Mouse (Mus musculus) urinary bladder, postnatal 4 days (tissue): Measurements from ENCODE around the gene Hilpda.

Experiments
- DNase-seq, 2 experiments: peaks; one replicate each; pipeline ENCODE4 v3.0.0; 2021 to 2022; ENCODE audit warnings: low spot score in 2 of 2

The Hilpda gene

GRCm38 (mm10) chr6:29276746-29277145 lies 4.5 kb downstream of the Hilpda start:
- DNase-seq, result no peak

DNA sequence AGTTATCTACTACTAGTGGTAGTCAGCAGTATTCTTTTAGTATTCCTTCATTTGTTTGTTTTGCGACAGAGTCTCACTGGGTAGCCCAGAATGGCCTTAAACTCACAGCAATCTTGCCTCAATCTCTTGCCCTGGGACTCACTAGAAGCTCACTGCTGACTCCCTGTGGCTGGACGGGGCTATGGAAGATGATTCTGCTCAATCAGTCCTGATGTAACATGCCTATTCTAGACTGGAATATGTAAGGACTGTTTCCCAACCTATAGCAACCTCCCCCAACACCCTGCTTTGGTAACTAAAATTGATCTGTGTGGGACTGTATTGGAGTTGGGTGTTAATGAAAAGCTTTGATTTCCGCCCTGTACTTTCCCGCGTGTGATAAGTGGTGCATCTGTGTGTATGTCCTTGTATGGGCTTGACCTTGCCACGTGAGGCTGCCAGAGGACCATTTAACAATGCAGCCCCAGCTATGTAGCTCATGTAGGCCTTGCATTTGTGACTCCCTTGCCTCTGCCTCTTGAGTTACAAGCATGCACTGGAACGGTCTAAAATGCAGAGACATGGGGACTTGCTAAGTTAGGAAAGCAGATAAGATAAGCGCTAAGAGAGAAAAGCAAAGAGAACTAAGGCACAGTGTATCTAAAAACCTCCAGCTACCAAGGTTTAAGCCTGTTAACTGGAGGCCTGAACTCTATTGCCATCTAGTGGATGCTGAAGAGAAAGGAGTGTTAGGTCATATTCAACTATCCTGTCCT lies 6.4 kb downstream of the Hilpda start:
- no peak for DNase-seq

- no peak for DNase-seq
These were observed 7.0 kb downstream of the Hilpda start, which contains the start of gene Fam71f2 for GRCm38 (mm10) chr6:29279293-29279692. TSS of gene Fam71f2 (plus strand) at chr6:29279593.

DNA sequence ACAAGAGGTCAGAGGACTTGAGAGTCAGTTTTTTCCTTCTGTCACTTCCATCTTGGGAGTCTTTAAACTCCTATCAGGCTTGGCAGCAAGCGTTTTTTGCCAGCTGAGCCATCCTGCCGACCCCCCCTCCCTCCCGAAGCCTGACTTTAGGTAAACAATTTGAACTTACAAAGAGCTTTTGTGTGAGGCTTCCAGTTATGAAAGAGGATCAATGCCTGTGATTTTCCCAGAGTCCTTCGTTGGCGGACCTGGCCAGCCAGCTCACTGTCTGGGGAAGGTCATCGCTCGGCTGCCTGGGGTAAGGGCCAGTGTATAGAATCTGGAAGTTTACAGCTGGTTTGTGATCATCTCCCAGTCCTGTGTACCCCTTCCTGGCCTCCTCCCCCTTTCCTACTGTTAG lies 8.4 kb downstream of the Hilpda start:
- DNase-seq, result no peak

GRCm38 (mm10) chr6:29286870-29287269 lies 14.6 kb downstream of the Hilpda start:
- no peak for DNase-seq

- DNase-seq, result no peak
These were observed 15.2 kb downstream of the Hilpda start for GRCm38 (mm10) chr6:29287481-29287880.

DNA sequence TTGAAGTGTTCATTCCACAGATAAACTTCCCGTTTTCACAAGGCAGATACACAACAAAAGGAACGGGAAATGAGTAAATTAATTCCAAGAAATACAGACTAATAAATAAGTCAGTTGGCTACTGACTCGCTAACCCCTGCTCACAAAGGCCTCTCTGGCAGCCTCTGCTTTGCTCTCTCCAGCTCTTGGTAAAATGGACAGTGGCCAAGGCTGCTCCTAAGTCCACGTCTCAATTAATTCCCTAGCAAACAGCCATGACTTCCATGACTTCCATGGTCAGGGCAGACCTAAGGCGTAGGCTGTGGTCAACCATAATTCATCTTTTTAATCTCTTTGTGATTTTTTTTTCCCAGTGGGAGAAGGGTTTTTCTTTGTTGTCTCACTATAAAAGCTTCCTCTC lies 15.7 kb downstream of the Hilpda start:
- no peak for DNase-seq

- DNase-seq, result no peak
These were observed 16.4 kb downstream of the Hilpda start for GRCm38 (mm10) chr6:29288651-29289050.

GRCm38 (mm10) chr6:29299112-29299511 lies 26.8 kb downstream of the Hilpda start:
- DNase-seq, result no peak

GRCm38 (mm10) chr6:29303251-29303650 lies 31.0 kb downstream of the Hilpda start:
- DNase-seq, result no peak

- DNase-seq, result no peak
These were observed 31.4 kb downstream of the Hilpda start for GRCm38 (mm10) chr6:29303726-29304125.

GRCm38 (mm10) chr6:29305462-29305861 lies 33.2 kb downstream of the Hilpda start:
- no peak for DNase-seq

- no peak for DNase-seq
These were observed 36.7 kb downstream of the Hilpda start for GRCm38 (mm10) chr6:29308846-29309605.

GRCm38 (mm10) chr6:29313690-29314202 lies 41.5 kb downstream of the Hilpda start:
- no peak for DNase-seq

DNA sequence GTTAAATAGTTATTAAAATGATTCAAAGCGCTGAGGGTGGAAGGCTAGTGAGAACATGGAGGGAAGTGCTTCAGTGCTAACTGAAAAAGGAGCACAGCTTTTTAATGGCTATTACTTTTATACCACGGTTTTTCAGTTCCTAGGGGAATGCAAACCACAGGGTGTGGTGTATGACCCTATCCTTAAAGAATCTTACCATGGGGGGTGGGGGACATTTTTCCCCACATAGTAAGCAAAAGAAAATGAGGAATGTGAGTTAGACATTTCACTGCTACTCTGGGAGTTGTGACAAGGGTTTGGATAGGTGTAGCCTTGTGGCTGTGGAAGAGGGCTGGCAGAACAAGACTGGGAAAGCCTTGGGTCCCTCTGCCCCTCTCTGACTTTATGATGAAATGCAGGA lies 45.0 kb downstream of the Hilpda start:
- no peak for DNase-seq

DNA sequence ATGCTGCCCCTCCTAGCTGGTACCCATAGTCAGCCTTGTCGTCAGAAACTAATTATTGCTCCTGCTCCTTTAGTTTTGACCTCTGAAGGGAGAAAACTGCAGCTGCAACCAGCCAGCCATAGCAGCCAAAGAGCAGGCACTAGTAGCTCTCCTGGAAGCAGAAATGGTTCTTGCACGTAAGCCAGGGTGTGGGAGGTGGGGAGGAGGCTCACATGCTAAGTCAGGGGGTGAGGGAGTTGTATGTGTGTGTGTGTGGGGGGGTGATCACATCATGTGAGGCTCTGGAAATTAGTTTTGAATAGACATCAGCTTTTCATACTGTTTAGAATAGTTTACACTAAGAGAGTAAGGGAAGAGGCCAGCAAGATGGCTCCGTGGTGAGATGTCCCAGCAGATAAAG lies 45.7 kb downstream of the Hilpda start:
- DNase-seq, result no peak

GRCm38 (mm10) chr6:29318879-29319278 lies 46.6 kb downstream of the Hilpda start, which contains the start of gene Fam71f1:
TSS of gene Fam71f1 (plus strand) at chr6:29319140.
- no peak for DNase-seq

GRCm38 (mm10) chr6:29321586-29321985 lies 49.3 kb downstream of the Hilpda start:
- no peak for DNase-seq

DNA sequence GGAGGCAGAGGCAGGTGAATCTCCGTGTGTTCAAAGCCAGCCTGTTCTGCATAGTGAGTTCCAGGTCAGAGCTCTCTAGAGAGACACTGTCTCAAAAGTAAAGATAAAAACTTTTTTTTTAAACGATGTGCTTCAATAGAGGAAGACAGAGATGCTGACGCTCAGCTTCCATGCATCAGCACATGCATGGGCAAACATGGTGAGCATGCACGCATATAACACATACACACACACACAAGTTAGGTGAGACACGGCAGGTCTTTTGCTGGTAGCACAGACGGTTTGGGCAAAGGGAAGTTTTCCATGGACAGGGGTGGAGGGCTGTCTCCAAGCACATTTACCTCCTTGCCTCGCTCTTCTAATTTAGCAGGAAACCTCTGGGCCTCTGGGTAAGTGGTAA lies 49.9 kb downstream of the Hilpda start:
- DNase-seq, result no peak

DNA sequence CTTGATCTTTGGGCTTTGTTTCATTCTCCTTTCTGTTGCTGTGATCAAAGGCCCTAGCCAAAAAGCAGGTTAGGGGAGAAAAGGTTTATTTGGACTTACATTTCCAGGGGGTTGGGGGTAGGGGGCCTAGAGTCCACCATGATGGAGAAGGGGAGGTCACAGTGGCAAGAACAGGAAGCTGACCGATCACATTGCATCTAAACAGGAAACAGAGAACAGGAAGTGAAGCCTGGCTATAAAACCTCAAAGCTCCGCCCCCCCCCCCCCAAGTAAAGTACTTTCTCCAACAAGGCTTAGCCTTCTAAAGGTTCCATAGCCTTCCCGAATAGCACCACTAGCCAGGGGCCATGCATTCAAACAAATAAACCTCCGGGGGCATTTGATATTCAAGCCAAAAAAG lies 50.4 kb downstream of the Hilpda start:
- DNase-seq, result no peak
